Mouse (Mus musculus): ENCODE measurements around the gene Micall1. TPM values are rescaled to one million over a fixed set of nuclear protein-coding genes. Genes with fewer than 3 reads are reported as not detected.

Micall1 gene
- polyA plus RNA-seq, 1 experiment: 27.6 TPM

DNA sequence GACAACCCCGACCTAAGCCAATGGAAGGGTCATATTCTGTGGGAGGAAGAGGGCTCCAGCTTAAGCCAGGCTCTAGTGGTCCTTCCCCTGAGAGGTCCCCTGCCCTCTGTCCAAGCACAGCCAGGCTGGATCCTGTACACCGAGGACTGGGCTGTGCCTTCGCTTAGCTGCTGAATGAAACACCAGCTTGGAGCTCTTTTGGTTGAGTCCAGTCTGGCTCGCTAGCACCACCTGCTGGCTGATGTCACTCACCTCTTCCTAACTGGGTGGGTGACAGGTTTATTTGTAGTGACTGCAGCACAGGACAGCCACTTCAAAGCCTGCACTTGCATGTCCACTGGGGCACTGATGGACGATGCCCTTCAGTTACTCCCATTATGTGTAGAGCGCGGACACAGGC, 39.8 kb downstream of the Micall1 start:
- TF ChIP-seq POLR2A (IDR thresholded peaks at IDR 0.05; ENCODE audit: extremely low read depth, insufficient read depth, low read length) (no peak), CTCF (IDR thresholded peaks at IDR 0.05; ENCODE audit: extremely low read depth, insufficient read depth, low read length) (peak; percentile 93)
- H3K27ac ChIP-seq (ENCODE audit: insufficient read depth, low read length): no peak overlapping the region
- H3K4me3 ChIP-seq (ENCODE audit: insufficient read depth, low read length): no peak overlapping the region
- no peaks in the 10 kb centered on the region for H3K4me1 ChIP-seq (ENCODE audit: control insufficient read depth, insufficient read depth, low read length)

DNA sequence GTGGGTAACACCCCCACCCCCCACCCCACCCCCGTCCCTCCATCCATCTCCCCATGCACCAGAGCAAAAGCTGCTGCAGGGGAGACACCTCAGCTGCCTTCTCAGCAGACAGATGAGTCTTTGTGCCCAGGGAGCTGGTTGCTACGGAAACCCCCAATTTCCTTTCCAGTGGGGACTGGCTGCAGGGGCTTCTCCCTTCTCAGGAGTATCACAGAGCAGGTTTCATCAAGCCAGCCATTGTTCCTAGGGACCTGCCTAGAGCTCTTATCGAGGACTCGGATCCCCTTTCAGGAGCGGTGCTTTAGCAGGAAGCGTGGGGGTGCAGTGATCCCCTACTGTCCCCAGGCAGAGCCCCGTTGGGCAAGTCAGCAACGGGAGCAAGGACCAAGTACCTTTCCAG, 43.2 kb downstream of the Micall1 start:
- 0 out of 2 replicates have a peak overlapping the region, but pooled peaks have one; percentile 57 for H3K27ac ChIP-seq (ENCODE audit: insufficient read depth, low read length)
- 0 out of 2 replicates have a peak, but pooled peaks have one; percentile 3 for TF ChIP-seq POLR2A (IDR thresholded peaks at IDR 0.05; ENCODE audit: extremely low read depth, insufficient read depth, low read length)
- no peak for TF ChIP-seq CTCF (IDR thresholded peaks at IDR 0.05; ENCODE audit: extremely low read depth, insufficient read depth, low read length)

DNA sequence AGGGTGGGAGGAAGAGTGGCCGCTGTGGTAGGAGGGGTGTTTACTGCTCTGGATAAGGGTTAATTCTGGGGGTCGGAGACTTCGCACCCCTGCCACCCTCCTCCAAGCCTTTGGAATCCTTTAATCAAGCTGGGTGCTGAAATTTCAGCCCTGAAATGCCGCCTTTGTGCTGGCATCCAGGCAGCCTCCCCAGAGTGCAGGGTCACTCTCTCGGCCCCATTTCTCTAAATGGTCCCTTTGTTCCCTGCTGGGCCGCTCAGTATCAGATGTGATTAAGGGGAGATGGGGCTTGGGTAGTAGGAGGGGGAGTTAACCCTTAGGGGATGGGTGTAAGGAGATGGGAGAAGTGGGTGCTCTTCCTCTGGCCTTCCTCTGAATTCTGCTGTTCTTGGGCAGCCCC, 44.0 kb downstream of the Micall1 start:
- Histone ChIP-seq H3K4me1 (ENCODE audit: control insufficient read depth, insufficient read depth, low read length) (no peaks in the 10 kb centered on the region), H3K27ac (ENCODE audit: insufficient read depth, low read length) (peak overlapping the region; percentile 57; the same call in 1 of the 2 replicates), H3K4me3 (ENCODE audit: insufficient read depth, low read length) (no peak overlapping the region)
- no peak for TF ChIP-seq CTCF (IDR thresholded peaks at IDR 0.05; ENCODE audit: extremely low read depth, insufficient read depth, low read length)
- no peak for TF ChIP-seq POLR2A (IDR thresholded peaks at IDR 0.05; ENCODE audit: extremely low read depth, insufficient read depth, low read length)

More for the DNA sequence above, 43.2 kb downstream of the Micall1 start:
- Histone ChIP-seq H3K4me3 (ENCODE audit: insufficient read depth, low read length) (no peak overlapping the region), H3K4me1 (ENCODE audit: control insufficient read depth, insufficient read depth, low read length) (no peaks in the 10 kb centered on the region)

- TF ChIP-seq CTCF (IDR thresholded peaks at IDR 0.05; ENCODE audit: extremely low read depth, insufficient read depth, low read length) (no peak), POLR2A (IDR thresholded peaks at IDR 0.05; ENCODE audit: extremely low read depth, insufficient read depth, low read length) (no peak)
- no peak overlapping the region for H3K27ac ChIP-seq (ENCODE audit: insufficient read depth, low read length)
These were observed 46.9 kb downstream of the Micall1 start for GRCm38 (mm10) chr15:79155572-79155971.

GRCm38 (mm10) chr15:79162301-79162700, 53.6 kb downstream of the Micall1 start:
- Histone ChIP-seq H3K27ac (ENCODE audit: insufficient read depth, low read length) (peak overlapping the region; percentile 65; the same call in 1 of the 2 replicates), H3K4me1 (ENCODE audit: control insufficient read depth, insufficient read depth, low read length) (no peaks in the 10 kb centered on the region), H3K4me3 (ENCODE audit: insufficient read depth, low read length) (peak overlapping the region; percentile 37)
- TF ChIP-seq CTCF (IDR thresholded peaks at IDR 0.05; ENCODE audit: extremely low read depth, insufficient read depth, low read length) (no peak), POLR2A (IDR thresholded peaks at IDR 0.05; ENCODE audit: extremely low read depth, insufficient read depth, low read length) (no peak)

More at GRCm38 (mm10) chr15:79155572-79155971, 46.9 kb downstream of the Micall1 start:
- H3K4me1 ChIP-seq (ENCODE audit: control insufficient read depth, insufficient read depth, low read length): no peaks in the 10 kb centered on the region
- H3K4me3 ChIP-seq (ENCODE audit: insufficient read depth, low read length): no peak overlapping the region

DNA sequence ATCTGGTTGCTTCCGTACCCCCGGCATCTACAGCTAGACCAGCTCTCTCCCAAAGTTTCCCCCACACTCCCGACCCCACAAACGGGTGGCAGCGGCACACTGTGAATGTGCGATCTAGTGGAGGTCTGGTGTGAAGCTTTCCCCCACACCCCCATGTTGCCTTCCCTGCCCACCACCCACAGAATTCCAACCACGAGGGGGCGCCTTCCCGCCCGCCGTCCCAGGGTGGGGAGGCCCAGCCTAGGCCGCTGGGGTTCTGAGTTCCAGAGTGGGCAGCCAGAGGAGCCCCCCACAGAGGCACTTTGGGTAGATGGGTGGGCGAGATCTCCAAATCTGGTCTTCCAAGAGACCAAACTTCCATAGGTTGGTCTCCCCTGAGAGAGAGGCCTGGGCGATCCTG, 54.1 kb downstream of the Micall1 start:
- H3K4me1 ChIP-seq (ENCODE audit: control insufficient read depth, insufficient read depth, low read length): no peaks in the 10 kb centered on the region
- H3K4me3 ChIP-seq (ENCODE audit: insufficient read depth, low read length): peak overlapping the region; percentile 37
- H3K27ac ChIP-seq (ENCODE audit: insufficient read depth, low read length): peak overlapping the region; percentile 59
- TF ChIP-seq CTCF (IDR thresholded peaks at IDR 0.05; ENCODE audit: extremely low read depth, insufficient read depth, low read length) (no peak), POLR2A (IDR thresholded peaks at IDR 0.05; ENCODE audit: extremely low read depth, insufficient read depth, low read length) (no peak)

GRCm38 (mm10) chr15:79164251-79164650, 55.6 kb downstream of the Micall1 start:
- no peak for TF ChIP-seq CTCF (IDR thresholded peaks at IDR 0.05; ENCODE audit: extremely low read depth, insufficient read depth, low read length)
- peak; percentile 63; the same call in 1 of the 2 replicates for TF ChIP-seq POLR2A (IDR thresholded peaks at IDR 0.05; ENCODE audit: extremely low read depth, insufficient read depth, low read length)
- H3K4me1 ChIP-seq (ENCODE audit: control insufficient read depth, insufficient read depth, low read length): no peaks in the 10 kb centered on the region
- peak overlapping the region; percentile 36 for H3K4me3 ChIP-seq (ENCODE audit: insufficient read depth, low read length)
- 0 out of 2 replicates have a peak overlapping the region, but pooled peaks have one; percentile 32 for H3K27ac ChIP-seq (ENCODE audit: insufficient read depth, low read length)

DNA sequence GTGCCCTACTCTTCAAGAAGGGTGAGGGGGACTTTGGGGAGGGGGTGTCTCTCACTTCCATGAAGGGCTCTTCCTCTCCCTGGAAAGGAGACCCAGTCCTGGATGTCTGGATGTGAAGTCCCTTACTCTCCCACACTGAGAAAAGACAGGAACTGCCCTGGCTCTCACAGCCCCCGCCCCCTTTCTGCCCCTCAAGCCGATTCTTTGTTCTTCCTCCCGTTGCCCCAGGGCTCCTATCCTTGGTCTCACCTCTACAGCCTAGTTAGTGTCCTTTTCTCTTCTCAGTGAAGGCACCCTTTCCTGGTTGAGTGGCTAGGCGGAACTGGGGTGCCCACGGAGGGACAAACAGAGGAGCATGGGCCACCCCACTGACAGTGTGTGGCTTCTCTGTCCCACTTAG, 56.4 kb downstream of the Micall1 start, which contains the start of gene Sox10:
Gene Sox10 (minus strand): TSS at position 101 of the 400 bp plus-strand sequence.
- TF ChIP-seq CTCF (IDR thresholded peaks at IDR 0.05; ENCODE audit: extremely low read depth, insufficient read depth, low read length): no peak
- TF ChIP-seq POLR2A (IDR thresholded peaks at IDR 0.05; ENCODE audit: extremely low read depth, insufficient read depth, low read length): no peak
- Histone ChIP-seq H3K4me1 (ENCODE audit: control insufficient read depth, insufficient read depth, low read length) (no peaks in the 10 kb centered on the region), H3K4me3 (ENCODE audit: insufficient read depth, low read length) (peak within 1 kb of the TSS; percentile 36), H3K27ac (ENCODE audit: insufficient read depth, low read length) (peak within 1 kb of the TSS; percentile 32)

DNA sequence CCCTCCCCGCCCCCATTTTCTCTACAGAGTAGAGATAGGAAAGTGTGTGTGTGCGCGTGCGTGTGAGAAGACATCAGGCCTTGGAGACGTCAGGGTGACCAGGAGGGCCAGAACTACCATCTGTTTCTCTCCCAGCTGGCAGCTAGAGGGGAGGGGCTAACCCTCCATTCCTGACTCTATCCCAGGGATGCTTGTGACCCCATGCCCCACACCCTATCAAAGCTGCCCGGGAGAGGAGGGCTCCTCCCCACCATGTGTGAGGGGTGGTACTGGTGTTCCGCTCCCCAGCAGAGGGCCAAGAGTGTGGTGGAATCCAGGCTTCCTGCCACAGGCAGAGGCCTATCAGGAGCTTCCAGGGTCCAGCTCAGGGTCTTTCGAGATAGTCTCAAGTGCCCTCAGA, 58.0 kb downstream of the Micall1 start:
- no peak overlapping the region; the same call in 1 of the 2 replicates for H3K27ac ChIP-seq (ENCODE audit: insufficient read depth, low read length)
- TF ChIP-seq CTCF (IDR thresholded peaks at IDR 0.05; ENCODE audit: extremely low read depth, insufficient read depth, low read length) (no peak), POLR2A (IDR thresholded peaks at IDR 0.05; ENCODE audit: extremely low read depth, insufficient read depth, low read length) (no peak)
- no peak overlapping the region; the same call in 1 of the 2 replicates for H3K4me3 ChIP-seq (ENCODE audit: insufficient read depth, low read length)
- H3K4me1 ChIP-seq (ENCODE audit: control insufficient read depth, insufficient read depth, low read length): no peaks in the 10 kb centered on the region

DNA sequence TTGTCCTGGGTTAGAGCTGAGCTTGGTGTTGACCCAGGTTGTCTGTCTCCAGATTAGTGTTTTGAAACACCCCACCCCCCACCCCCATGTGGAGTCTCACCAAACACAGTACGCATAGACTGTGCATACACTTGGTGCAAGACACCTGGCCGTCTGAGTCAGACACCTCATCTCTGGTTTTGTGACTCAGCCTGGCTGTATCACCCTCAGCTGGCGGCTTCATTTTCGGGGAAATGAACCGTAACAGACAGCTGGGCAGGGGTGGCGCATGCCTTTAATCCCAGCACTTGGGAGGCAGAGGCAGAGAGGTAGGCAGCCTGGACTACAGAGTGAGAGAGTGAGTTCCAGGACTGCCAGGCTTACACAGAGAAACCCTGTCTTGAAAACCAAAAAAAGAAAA, 68.2 kb downstream of the Micall1 start:
- no peak for TF ChIP-seq POLR2A (IDR thresholded peaks at IDR 0.05; ENCODE audit: extremely low read depth, insufficient read depth, low read length)
- TF ChIP-seq CTCF (IDR thresholded peaks at IDR 0.05; ENCODE audit: extremely low read depth, insufficient read depth, low read length): no peak
- no peaks in the 10 kb centered on the region for H3K4me1 ChIP-seq (ENCODE audit: control insufficient read depth, insufficient read depth, low read length)
- H3K4me3 ChIP-seq (ENCODE audit: insufficient read depth, low read length): no peak overlapping the region
- H3K27ac ChIP-seq (ENCODE audit: insufficient read depth, low read length): no peak overlapping the region
